Mouse (Mus musculus) thymus, postnatal 0 days (tissue): ENCODE measurements around the gene Cxcl14. TPM values are rescaled to one million over a fixed set of nuclear protein-coding genes. Genes with fewer than 3 reads are reported as not detected.

Experiments
- DNase-seq: peaks from one replicate; pipeline ENCODE4 v3.0.0-alpha.2; 2015; ENCODE audit warnings: low spot score
- polyA plus RNA-seq: library from polyadenylated mRNA; unstranded; fragments of >200 nt; fragmentation: Nextera tagmentation; extraction: Ambion mirVana; gene quantifications from 2 replicates; pipeline ENCODE4 v1.2.1, GENCODE M21; 2015

Gene Cxcl14
- 0.38 and 0.72 TPM in 2 replicates for polyA plus RNA-seq

GRCm38 (mm10) chr13:56295943-56296658 lies at the start of gene Cxcl14:
Cxcl14 (minus strand) TSS chr13:56296551.
- DNase-seq: no peak

- no peak for DNase-seq
Observed at GRCm38 (mm10) chr13:56344355-56344754, 48.0 kb upstream of the Cxcl14 start.

- no peak for DNase-seq
Observed at GRCm38 (mm10) chr13:56342491-56342890, 46.1 kb upstream of the Cxcl14 start.

- no peak for DNase-seq
Observed at GRCm38 (mm10) chr13:56340513-56340912, 44.2 kb upstream of the Cxcl14 start.

GRCm38 (mm10) chr13:56339816-56340215 lies 43.5 kb upstream of the Cxcl14 start:
- DNase-seq: no peak

- no peak for DNase-seq
Observed at GRCm38 (mm10) chr13:56336982-56337381, 40.6 kb upstream of the Cxcl14 start.

- no peak for DNase-seq
Observed at GRCm38 (mm10) chr13:56334802-56335690, 38.7 kb upstream of the Cxcl14 start.

- DNase-seq: no peak
Observed at GRCm38 (mm10) chr13:56334236-56334635, 37.9 kb upstream of the Cxcl14 start.

- DNase-seq: no peak
Observed at GRCm38 (mm10) chr13:56332356-56332755, 36.0 kb upstream of the Cxcl14 start.

GRCm38 (mm10) chr13:56330603-56331455 lies 34.5 kb upstream of the Cxcl14 start:
- no peak for DNase-seq

GRCm38 (mm10) chr13:56329769-56330168 lies 33.4 kb upstream of the Cxcl14 start:
- no peak for DNase-seq

- DNase-seq: no peak
Observed at GRCm38 (mm10) chr13:56329165-56329564, 32.8 kb upstream of the Cxcl14 start.

- DNase-seq: no peak
Observed at GRCm38 (mm10) chr13:56327779-56328178, 31.4 kb upstream of the Cxcl14 start.

- no peak for DNase-seq
Observed at GRCm38 (mm10) chr13:56321635-56322034, 25.3 kb upstream of the Cxcl14 start.

GRCm38 (mm10) chr13:56316930-56317329 lies 20.6 kb upstream of the Cxcl14 start:
- no peak for DNase-seq

- DNase-seq: no peak
Observed at GRCm38 (mm10) chr13:56315201-56315600, 18.9 kb upstream of the Cxcl14 start.

- DNase-seq: no peak
Observed at GRCm38 (mm10) chr13:56305058-56305457, 8.7 kb upstream of the Cxcl14 start.

GRCm38 (mm10) chr13:56304453-56304852 lies 8.1 kb upstream of the Cxcl14 start:
- DNase-seq: no peak

GRCm38 (mm10) chr13:56299336-56299735 lies 3.0 kb upstream of the Cxcl14 start:
- DNase-seq: no peak

GRCm38 (mm10) chr13:56296659-56297020 lies 289 bp upstream of the Cxcl14 start:
- no peak for DNase-seq

- no peak for DNase-seq
Observed at GRCm38 (mm10) chr13:56295586-56295942, 787 bp downstream of the Cxcl14 start.

GRCm38 (mm10) chr13:56294908-56295307 lies 1.4 kb downstream of the Cxcl14 start:
- DNase-seq: no peak
